Mouse (Mus musculus) spleen, postnatal 14 days (tissue): ENCODE results near the gene Syap1.
"Not testable (repeated sequence)": the region's sequence is repeated elsewhere in the genome, so short reads cannot be mapped to it uniquely, and the experiment has no call there.

Source experiments
- DNase-seq, 2 experiments: peaks; one replicate each; pipeline ENCODE4 v3.0.0; 2021 to 2022; ENCODE audit warnings: low spot score in 2 of 2

Syap1 gene

GRCm38 (mm10) chrX:162830313-162830712 lies 57.9 kb downstream of the Syap1 start:
- DNase-seq, result not testable (repeated sequence)

- no peak for DNase-seq
These were observed 58.5 kb downstream of the Syap1 start for GRCm38 (mm10) chrX:162829741-162830140.

GRCm38 (mm10) chrX:162829203-162829708 lies 59.0 kb downstream of the Syap1 start, which contains the start of gene Txlng:
Gene Txlng, minus strand, starts transcription at chrX:162829454.
- peak; percentile 82 to 84 for DNase-seq

GRCm38 (mm10) chrX:162828783-162829182 lies 59.5 kb downstream of the Syap1 start:
- peak; percentile 3 to 6 for DNase-seq

GRCm38 (mm10) chrX:162828016-162828415 lies 60.2 kb downstream of the Syap1 start:
- DNase-seq, result no peak
